Mouse (Mus musculus) erythroid progenitor cell, adult 5-6 weeks (primary cell): Measurements from ENCODE around the gene Zbtb2. TPM values are rescaled to one million over a fixed set of nuclear protein-coding genes. Genes with fewer than 3 reads are reported as not detected.

Experiments used
- ATAC-seq: replicated peaks from 2 replicates; pipeline ENCODE4 v1.8.0; 2016; ENCODE audit warnings: moderate number of reproducible peaks, mild to moderate bottlenecking, moderate TSS enrichment, inconsistent platforms; ENCODE audit not compliant: poor library complexity, low FRiP score, severe bottlenecking
- total RNA-seq, 2 experiments: library from RNA; stranded (forward) in 1 of 2; stranded (reverse) in 1 of 2; fragments of 150-400 nt in 1 of 2; fragments of 186-747, 209-891 nt in 1 of 2; gene quantifications; 2 replicates each; pipeline versions ENCODE4 v1.2.3 to v1.2.4; 2015 to 2017; ENCODE audit warnings: low replicate concordance in 2 of 2

Zbtb2 gene
- total RNA-seq, 2 experiments from 2014 or later, result 6.7 to 8.4 TPM

GRCm38 (mm10) chr10:4386609-4387591 is 1.0 kb downstream of the Zbtb2 start:
- peak; percentile 85 for ATAC-seq

GRCm38 (mm10) chr10:4384244-4384643 is 3.7 kb downstream of the Zbtb2 start:
- ATAC-seq, result no peak

- no peak for ATAC-seq
These were observed 7.2 kb downstream of the Zbtb2 start for GRCm38 (mm10) chr10:4380748-4381147.

GRCm38 (mm10) chr10:4376931-4377330 is 11.0 kb downstream of the Zbtb2 start:
- no peak for ATAC-seq

GRCm38 (mm10) chr10:4376461-4376860 is 11.4 kb downstream of the Zbtb2 start:
- ATAC-seq, result no peak

GRCm38 (mm10) chr10:4375267-4375666 is 12.6 kb downstream of the Zbtb2 start:
- ATAC-seq, result no peak

GRCm38 (mm10) chr10:4374734-4375133 is 13.2 kb downstream of the Zbtb2 start:
- no peak for ATAC-seq

GRCm38 (mm10) chr10:4374239-4374638 is 13.7 kb downstream of the Zbtb2 start:
- no peak for ATAC-seq

- no peak for ATAC-seq
These were observed 14.3 kb downstream of the Zbtb2 start for GRCm38 (mm10) chr10:4373558-4373957.

GRCm38 (mm10) chr10:4372011-4372410 is 15.9 kb downstream of the Zbtb2 start:
- peak; percentile 42; the same call in 1 of the 2 replicates for ATAC-seq

- no peak for ATAC-seq
These were observed 17.8 kb downstream of the Zbtb2 start for GRCm38 (mm10) chr10:4370105-4370504.

GRCm38 (mm10) chr10:4364618-4365017 is 23.3 kb downstream of the Zbtb2 start:
- ATAC-seq, result no peak

GRCm38 (mm10) chr10:4357435-4357834 is 30.5 kb downstream of the Zbtb2 start:
- ATAC-seq, result no peak

- ATAC-seq, result no peak
These were observed 31.3 kb downstream of the Zbtb2 start for GRCm38 (mm10) chr10:4356640-4357039.

- ATAC-seq, result no peak
These were observed 31.9 kb downstream of the Zbtb2 start for GRCm38 (mm10) chr10:4355882-4356451.

- no peak for ATAC-seq
These were observed 33.3 kb downstream of the Zbtb2 start for GRCm38 (mm10) chr10:4354371-4355260.

GRCm38 (mm10) chr10:4347591-4347990 is 40.3 kb downstream of the Zbtb2 start:
- ATAC-seq, result no peak

GRCm38 (mm10) chr10:4347136-4347492 is 40.8 kb downstream of the Zbtb2 start:
- no peak for ATAC-seq

- ATAC-seq, result peak; percentile 82
These were observed 41.3 kb downstream of the Zbtb2 start for GRCm38 (mm10) chr10:4346489-4347135.

- ATAC-seq, result no peak
These were observed 46.5 kb downstream of the Zbtb2 start for GRCm38 (mm10) chr10:4341430-4341829.
